Mouse (Mus musculus) kidney, postnatal 4 days (tissue): ENCODE data around the gene Pnliprp1.

Experiments
- DNase-seq, 2 experiments: peaks; one replicate each; pipeline ENCODE4 v3.0.0; 2021; ENCODE audit warnings: mixed read lengths in 2 of 2

Pnliprp1 gene

GRCm38 (mm10) chr19:58728445-58729031 is at the start of gene Pnliprp1:
Gene Pnliprp1 (plus strand): TSS chr19:58728887.
- DNase-seq: no peak

DNA sequence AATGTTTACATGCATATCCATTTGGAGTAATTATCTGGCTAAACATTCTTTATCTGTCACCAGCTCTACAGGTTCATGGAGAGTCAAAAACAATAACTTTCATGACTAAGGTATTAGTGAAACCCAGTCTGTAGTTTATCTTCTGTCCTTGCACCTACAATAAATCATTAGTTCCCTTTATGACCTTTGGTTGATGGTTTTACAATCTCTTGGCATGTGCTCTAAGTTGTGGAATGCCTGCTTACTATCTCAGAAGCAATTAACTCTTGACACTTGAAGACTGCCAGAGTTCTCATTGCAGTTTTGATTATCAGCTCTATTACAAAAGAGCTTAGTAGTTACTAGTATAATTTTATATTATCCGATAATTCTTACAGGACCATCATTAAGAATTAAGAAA is 39.8 kb upstream of the Pnliprp1 start:
- DNase-seq: no peak

GRCm38 (mm10) chr19:58695314-58695713 is 33.4 kb upstream of the Pnliprp1 start:
- no peak for DNase-seq

DNA sequence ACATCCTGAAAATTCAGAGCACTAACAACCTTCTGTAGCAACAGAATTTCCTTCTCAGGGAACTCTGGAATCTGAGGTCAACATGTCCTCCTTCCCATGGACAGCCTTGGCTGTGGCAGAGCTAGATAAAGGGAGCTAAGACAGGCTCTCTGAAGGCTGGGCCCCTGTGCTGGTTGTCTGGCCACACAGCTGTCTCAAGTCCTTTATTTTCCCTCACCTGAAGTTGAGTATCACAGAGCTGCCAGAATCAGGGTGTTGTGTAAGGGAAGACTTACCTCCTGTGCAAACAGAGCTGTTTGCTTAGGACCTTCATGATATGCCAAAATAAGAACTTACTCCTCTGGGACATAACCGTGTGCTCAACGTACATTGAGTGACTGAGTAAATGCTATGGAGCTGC is 32.5 kb upstream of the Pnliprp1 start:
- DNase-seq: no peak

DNA sequence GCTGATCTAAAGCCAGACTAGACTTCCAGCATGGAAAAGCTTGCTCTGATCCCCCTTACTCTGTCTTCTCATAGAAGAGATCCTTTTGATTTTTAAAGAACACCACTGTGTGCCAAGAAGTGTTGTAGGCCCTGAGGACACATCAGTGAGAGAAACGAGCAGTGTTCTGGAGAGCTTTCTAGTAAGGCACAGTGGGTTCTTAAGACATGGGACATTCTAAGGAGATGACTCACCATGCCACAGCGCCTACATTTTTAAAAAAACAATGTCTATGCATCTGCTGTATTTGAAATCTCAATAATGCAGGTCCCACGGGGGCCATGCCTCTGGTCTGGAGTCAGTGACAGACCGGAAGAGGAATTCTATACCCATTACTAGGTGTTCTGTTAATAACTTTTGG is 24.1 kb upstream of the Pnliprp1 start:
- DNase-seq: no peak

- no peak for DNase-seq
Observed at GRCm38 (mm10) chr19:58708611-58709010, 20.1 kb upstream of the Pnliprp1 start.

GRCm38 (mm10) chr19:58717925-58718324 is 10.8 kb upstream of the Pnliprp1 start:
- DNase-seq: no peak

DNA sequence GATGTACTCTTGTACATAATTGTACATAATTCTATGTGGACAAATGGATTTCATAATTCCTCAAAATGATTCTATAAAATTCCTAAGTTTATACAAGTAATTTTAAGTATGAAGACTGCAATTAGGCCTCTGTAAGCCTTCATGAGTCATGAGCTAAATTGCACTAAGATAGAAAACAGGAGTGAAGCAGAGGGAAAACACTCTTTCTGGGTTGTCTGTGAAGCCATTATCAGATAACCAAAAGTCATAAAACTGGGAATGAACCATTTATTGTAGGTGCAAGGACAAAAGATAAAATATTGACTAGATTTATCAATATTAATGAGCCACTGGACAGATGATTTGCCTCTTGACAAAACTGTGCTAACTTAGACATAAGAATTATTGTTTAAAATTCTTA is 8.2 kb upstream of the Pnliprp1 start:
- DNase-seq: no peak

DNA sequence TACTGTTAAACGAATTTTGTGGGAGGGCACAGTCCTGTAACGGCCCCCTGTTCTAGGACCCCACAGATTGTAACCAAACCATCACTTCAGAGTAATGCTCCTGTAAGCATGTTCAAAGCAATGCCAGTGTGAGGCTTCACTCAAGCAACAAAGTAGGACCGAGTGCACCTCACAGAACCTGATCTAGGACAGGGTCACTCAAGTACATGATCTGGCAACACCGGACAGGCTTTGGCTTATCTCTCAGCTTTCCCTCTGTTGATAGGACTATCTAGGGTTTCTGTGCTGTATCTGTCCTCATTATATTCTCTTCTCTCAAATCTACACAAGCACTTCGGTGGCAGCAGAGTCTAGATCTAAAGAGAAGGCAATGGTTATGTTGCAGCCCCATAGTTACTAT is 2.1 kb upstream of the Pnliprp1 start:
- DNase-seq: no peak

GRCm38 (mm10) chr19:58727756-58728155 is 931 bp upstream of the Pnliprp1 start:
- no peak for DNase-seq

GRCm38 (mm10) chr19:58733216-58733615 is 4.5 kb downstream of the Pnliprp1 start:
- DNase-seq: no peak

DNA sequence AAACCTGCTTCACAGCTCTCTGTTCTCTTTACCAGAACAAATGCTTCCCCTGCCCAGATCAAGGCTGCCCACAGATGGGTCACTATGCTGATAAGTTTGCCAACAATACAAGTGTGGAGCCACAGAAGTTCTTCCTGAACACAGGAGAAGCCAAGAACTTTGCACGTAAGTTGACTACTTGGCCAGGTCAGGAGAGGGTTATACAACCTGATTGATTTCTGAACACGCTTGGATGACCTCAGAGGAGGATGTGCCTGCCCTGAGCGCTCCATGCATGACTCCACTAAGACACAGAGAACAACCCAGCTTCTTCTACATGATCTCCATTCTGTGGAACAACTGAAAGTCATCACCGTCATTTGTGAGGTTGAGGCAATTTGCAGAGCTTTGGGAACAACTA is 9.4 kb downstream of the Pnliprp1 start:
- DNase-seq: no peak

DNA sequence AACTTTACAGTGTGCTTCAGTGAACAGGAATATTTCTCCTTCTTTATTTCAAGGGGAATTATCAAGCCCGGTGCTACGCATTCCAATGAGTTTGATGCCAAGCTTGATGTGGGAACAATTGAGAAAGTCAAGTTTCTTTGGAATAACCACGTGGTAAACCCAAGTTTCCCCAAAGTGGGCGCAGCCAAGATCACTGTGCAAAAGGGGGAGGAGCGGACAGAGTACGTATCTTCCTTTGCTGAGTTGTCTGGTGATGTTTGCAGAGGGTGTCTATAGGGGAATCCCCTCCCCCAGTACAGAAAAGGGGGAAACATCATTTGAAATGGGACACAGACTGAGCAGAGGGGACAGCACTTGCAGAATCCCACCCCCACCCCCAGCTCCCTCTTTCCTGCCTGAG is 12.3 kb downstream of the Pnliprp1 start:
- DNase-seq: no peak

- DNase-seq: no peak
Observed at GRCm38 (mm10) chr19:58742711-58743110, 14.0 kb downstream of the Pnliprp1 start.

GRCm38 (mm10) chr19:58743736-58744135 is 15.0 kb downstream of the Pnliprp1 start:
- no peak for DNase-seq

- DNase-seq: no peak
Observed at GRCm38 (mm10) chr19:58747498-58748000, 18.9 kb downstream of the Pnliprp1 start.

- DNase-seq: no peak
Observed at GRCm38 (mm10) chr19:58750822-58751221, 22.1 kb downstream of the Pnliprp1 start.

DNA sequence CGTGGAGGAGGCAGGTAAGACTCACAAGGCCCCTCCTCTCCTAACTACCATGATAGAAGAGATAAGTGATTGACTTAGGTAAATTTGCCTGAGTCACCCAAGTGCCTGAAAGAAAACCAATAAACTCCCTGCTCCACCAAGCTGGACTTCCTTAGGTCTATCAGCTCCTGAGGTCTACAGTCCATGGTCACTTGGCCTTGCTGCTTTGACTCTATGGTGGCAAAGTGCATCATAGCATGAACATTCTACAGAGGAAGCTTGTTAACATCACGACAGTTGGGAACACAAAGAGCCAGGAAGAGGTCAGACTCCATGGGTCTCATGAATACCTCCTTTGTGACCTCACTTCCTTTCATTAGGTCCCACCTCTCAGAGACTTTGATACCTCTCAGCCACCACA is 22.8 kb downstream of the Pnliprp1 start:
- no peak for DNase-seq

- no peak for DNase-seq
Observed at GRCm38 (mm10) chr19:58758871-58759270, 30.2 kb downstream of the Pnliprp1 start.

DNA sequence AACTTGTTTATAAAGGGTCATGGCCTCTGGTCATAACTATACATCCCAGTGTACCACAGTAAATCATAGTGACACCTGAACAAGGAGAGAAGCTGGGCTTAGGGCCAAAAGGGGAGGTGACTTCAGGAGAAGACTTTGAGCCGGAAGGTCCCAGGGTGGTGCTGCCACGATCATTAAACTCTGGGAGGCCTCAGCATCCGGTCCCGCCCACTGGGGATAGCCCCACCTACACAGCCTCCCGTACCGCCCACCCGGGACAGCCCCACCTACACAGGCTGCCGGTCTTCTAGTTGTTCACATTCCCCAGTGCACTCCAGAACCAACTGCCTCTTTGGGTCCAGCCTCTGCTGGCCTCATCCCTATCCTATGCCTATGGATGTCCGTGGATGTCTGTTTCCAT is 30.7 kb downstream of the Pnliprp1 start, which contains the start of gene Pnliprp2:
Gene Pnliprp2 (plus strand): TSS at position 297 of the 400 bp plus-strand sequence.
- peak; percentile 72 to 83 for DNase-seq

GRCm38 (mm10) chr19:58762316-58762715 is 33.6 kb downstream of the Pnliprp1 start:
- no peak for DNase-seq

DNA sequence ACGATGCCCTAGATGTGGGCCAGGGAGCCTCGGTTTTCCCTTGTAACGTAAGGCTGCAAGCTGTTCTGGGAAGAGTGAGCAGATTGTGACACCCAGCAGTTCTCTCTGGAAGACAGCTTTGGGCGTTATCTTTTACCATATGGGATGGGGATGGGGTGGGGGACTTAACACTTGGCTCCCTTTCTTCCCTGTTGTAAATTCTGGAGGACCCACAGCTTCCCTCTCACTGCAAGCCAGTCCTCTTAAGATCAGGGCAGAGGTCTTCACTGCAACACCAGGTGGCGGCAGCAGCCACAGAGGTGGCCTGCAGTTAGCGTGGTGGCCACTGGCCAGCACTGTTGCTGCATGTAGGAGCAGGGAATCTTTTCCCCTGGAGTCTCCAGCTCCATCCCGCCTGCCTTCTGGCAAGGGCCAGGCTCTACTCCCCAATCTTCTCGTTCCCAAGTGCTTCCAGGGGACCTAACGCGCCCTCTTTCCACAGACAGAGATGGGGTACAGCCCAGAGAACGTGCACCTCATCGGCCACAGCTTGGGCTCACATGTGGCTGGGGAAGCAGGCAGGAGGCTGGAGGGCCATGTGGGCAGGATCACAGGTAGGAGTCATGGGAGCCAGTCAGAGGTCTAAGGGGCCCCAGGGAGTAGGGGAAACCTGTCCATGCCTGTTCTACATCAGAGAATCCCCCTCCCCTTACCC is 34.3 kb downstream of the Pnliprp1 start:
- peak; percentile 84 to 91 for DNase-seq

DNA sequence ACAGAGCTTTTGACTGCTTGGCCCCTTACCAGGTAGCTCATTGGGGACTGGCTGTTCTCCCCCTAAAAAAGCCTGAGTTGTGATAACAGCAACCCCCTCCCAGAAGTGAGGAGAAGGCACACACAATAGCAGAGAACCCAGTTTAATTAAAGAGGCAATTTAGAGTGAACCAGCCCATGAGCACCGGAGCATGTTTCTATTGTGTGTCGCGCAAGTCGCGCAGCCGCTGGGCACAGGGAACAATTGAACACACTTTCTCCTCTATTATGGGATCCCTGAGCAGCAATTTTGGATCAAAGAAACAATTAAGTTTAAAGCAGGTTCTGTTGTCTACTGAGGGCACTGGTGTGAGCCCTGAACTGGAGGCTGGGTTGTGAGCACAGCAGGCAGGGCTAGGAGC is 38.6 kb downstream of the Pnliprp1 start:
- no peak for DNase-seq

- DNase-seq: no peak
Observed at GRCm38 (mm10) chr19:58776461-58776860, 47.8 kb downstream of the Pnliprp1 start.

DNA sequence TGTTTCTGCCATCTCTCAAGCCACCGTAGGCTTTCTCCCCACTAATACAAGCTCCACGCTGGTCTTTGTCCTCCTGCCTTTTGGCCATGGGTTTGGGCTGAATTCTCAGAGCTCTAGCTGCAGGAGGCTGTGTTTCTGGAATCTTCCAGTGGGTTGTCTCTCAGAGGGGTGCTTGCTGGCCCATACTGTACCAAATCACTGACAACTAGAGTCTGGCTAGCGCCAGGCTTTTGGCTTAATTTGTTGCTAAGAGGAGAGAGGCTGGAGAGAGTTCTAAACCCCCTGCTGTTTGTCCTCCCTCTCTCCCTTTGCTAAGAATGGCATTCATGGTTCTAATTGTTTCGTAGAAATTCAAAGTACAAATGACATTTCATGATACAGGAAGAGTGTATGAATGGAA is 52.9 kb downstream of the Pnliprp1 start:
- DNase-seq: no peak
